Mouse (Mus musculus) inflammation-experienced regulatory T-cells, adult 6 months (primary cell): ENCODE results near the gene Wdpcp. TPM values are rescaled to one million over a fixed set of nuclear protein-coding genes. Genes with fewer than 3 reads are reported as not detected.
"Not testable (repeated sequence)": the region's sequence is repeated elsewhere in the genome, so short reads cannot be mapped to it uniquely, and the experiment has no call there.

Source experiments
- ATAC-seq: one replicate; pipeline ENCODE4 v1.8.0; 2017
- polyA plus RNA-seq, 3 experiments: library from polyadenylated mRNA; unstranded; fragments of 100-300 nt; shearing (Covaris generic); gene quantifications; one replicate each; pipeline ENCODE4 v1.2.1; 2017

Wdpcp gene
- 1 to 10 TPM in 1 of 3 experiments, under 1 TPM in 2; 0.20 to 2.2 (median 0.25) TPM for polyA plus RNA-seq

DNA sequence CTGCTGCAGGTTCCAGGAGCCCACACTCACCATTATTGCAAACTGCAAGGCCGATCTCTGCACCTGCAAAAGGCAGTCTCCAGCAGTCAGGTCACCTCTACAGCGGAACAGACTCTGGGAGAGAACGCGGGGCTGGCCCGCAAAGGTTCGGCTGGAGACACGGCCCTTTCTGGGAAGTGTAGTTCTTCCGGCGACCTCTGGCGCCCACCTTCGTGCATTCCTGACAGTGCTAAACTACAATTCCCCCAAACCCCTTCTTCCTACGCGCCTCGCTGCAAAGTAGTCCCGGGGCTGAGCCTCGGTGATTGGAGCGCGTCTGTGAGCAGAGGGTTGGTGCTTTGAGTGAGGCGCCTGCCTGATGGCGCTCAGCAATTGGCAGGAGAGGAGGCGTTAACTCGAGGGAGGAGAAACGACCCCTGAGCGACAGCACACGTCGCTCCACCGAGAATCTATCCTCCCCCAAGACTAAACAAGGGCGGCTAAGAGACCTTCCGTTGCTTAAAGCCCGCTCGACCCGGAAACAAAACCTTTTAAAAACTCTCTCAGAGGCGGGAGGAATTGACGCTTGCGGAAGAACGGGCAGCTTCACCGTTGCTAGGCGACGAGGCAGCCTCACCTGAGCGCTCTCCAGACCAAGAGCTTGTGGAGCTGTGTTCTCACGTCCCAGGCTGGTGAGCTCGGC lies at the start of gene Wdpcp, which contains the start of gene Mdh1:
TSS of gene Wdpcp (plus strand) at position 536 of the 682 bp plus-strand sequence.
TSS of gene Mdh1 (minus strand) at position 668 of the 682 bp plus-strand sequence.
- ATAC-seq: peak; percentile 92

DNA sequence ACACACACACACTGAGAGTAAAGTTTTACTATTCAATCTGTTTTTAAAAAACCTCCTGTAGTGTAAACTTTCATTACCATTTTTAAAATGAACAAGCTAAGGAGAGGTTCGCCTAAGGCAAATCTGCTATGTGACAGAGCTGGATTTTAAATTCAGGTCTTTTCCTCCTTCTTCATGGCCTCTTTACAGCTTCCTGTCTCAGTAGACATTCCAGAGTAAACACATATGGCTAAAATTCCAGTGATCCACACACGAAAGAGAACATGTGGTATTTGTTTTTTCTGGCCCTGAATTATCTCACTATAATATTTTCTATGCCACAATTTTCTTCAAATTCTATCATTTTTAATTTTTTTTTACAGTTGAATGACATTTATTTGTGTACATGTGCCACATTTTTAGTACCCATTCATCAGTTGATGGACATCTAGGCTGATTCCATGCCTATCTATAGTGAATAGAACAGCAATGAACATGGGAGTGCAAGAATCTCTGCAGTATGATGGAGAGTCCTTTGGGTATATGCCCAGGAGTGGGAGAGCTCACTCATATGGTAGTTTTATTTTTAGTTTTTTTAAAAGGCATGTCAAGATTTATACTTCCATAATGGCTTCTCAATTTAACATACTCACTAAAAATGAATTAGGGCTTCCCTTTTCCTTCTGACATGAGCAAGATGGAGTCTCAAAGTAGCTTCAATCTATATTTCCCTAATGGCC lies 43.2 kb upstream of the Wdpcp start:
- ATAC-seq: no peak

DNA sequence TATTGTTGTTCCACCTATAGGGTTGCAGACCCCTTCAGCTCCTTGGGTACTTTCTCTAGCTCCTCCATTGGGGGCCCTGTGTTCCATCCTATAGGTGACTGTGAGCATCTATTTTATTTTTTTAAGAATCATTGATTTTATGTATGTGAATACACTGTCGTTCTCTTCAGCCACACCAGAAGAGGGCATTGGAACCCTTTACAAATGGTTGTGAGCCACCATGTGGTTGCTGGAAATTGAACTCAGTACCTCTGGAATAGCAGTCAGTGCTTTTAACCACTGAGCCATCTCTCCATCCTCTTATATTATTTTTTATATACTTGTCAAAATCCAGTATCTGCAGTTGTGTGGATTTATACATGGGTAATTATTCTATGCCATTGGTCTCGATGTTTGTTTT lies 41.2 kb upstream of the Wdpcp start:
- ATAC-seq: not testable (repeated sequence)

DNA sequence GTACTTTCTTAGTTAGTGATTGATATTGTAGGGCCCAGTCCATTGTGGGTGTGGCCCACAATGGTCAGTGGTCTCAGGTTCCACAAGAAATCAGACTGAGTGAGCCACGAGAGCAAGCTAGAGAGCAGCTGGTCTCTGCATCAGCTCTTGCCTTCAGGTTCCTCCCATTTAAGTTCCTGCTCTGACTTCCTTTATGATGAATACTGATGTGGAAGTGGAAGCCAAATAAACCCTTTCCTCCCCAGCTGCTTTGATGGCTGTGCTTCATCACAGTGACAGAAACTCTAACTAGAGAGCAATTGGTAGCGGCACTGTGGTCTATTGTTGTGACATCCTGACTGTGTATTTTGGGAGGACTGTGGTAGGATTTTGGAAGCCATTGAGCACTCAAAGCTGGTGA lies 32.0 kb upstream of the Wdpcp start:
- no peak for ATAC-seq

DNA sequence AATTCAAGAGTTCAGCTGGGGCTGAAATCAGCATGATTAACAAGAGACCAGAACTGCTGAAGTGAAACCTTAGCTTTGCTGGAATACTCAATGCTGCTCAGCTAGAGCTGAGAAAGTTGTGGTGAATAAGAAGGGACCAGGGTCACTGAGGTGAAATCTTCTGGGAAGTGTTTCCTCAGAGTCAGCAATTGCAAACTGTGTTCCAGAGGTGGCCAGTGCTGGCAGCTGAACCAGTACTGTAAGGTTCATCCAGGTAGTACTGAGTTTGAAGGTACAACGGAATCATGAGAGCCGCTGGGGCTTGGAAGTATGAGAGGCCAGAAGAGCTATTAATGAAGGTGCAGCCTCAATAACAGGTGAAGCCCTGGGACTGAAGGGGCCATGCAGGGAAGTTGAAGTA lies 31.4 kb upstream of the Wdpcp start:
- ATAC-seq: no peak

DNA sequence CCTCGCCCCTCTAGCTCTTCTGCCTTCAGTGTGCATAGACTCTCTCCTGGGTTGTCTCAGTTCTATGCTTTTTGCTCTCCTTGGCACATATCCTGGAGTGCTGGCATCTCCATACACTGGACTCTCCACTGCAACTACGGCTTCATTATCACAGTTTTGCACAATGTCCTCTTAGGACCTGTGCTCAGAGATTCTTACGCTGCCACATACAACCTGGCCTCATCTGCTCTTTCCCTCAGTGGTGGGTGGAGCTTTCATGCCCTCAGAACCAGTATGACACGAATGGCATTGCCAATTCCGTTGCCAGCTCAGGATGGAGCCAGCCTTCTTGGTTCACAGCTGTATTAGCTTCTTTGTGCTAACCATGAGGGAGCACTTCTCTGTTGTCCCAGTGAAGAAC lies 29.3 kb upstream of the Wdpcp start:
- no peak for ATAC-seq

DNA sequence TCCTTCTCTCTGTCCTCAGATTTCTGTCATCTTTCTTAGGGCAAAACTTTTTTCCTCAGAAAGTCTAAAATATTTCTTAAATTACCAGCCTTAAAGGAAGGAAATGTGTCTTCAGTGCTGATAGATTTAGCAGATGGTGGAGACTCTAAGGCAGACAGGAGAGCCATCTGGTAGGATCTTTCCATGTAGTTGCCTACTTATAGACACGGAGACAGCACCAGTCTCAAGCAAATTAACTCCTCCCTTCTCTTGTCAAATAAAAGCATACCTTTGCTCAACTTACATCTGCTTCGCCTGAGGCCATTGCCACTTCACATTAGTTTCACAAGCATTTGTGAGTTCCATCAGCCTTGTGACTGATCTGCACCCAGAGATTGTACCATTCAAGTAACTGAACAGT lies 27.0 kb upstream of the Wdpcp start:
- no peak for ATAC-seq

DNA sequence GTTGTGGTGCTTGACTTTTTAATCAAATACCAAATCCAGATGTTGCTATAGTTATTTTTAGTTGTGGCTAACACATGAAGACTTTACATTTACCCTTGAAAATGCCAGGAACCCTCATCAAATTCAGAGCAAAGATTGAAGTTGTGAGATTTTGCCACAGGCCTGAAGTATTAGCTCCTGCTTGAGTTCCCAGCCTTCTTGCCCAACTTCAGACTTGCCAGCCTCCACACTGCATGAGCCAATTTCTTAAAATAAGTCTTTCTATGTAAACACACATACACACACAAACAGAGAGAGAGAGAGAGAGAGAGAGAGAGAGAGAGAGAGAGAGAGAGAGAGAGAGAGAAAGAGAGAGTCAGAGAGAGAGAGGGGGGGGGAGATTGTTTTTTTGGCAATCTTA lies 26.1 kb upstream of the Wdpcp start:
- ATAC-seq: no peak

DNA sequence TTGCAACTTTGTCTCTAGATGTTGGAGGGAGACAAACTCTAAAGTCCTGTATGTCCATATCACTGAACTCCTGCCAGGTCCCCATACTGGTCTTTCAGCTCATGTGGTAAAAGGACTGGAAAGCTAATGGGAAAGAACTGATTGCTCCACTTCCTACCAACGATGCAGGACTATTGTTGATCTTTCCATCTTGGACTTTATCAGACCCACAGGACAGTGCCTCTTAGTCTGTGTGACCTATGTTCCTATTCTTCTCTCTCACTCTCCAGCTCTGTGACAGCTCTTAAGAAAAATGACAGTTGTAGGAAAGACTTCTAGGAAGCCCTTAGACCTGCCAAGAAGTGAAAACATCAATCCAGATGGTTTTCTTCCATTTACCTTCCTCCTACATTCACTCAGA lies 25.4 kb upstream of the Wdpcp start:
- ATAC-seq: no peak

DNA sequence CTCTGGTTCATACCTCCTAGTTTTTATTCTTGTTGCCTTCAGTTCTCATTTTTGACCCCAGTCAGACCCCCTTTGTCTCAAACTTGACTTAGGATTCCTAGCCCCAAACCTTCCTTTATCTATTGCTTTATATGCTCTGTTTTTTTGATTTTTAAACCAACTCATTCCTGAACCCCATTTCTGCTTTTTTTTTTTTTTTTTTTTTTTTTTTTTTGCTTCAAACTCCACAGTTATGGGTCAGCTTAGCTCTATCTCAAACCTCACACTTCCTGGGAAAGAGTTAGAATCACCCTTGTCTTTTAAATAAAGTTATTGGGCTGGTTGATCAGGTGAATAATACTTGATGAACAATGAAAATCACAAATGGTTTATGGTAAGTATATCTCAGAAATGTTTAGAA lies 24.5 kb upstream of the Wdpcp start:
- no peak for ATAC-seq

DNA sequence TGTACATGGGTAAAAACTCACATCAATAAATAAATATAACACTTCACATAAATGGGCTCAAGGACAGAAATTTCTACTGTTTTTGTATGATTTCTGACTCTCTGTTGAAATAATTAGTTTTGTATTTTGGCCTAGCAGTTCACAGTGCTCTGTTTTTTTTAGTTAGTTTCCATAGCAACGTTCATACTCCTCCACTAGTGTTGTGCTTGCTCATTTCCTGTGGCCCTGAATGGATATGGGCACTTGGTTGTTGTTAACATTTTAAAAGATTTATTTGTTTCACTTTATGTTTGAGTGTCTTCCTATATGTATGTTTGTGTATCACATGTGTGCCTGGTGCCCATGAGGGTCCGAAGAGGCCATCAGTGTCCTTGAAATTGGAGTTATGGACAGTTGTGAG lies 23.0 kb upstream of the Wdpcp start:
- ATAC-seq: peak; percentile 88

DNA sequence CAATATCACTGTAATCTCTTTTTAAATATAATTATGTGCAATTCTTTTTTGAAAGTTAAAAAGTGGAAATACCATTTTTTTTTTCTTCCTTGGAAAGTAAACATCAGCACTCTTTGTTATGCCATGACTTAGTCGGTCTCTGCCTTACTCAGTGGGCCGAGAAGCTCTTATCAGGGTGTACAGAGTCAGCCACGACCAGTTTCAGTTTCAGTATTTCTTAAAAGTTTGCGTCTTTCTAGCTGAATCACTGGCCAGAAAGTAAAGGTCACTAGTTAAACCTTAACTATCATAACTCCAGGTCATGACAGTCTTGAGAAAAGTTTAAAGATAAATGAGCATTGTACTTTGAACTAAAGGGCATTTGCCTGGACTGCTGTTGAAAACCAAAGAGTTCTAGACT lies 22.3 kb upstream of the Wdpcp start:
- peak; percentile 60 for ATAC-seq

DNA sequence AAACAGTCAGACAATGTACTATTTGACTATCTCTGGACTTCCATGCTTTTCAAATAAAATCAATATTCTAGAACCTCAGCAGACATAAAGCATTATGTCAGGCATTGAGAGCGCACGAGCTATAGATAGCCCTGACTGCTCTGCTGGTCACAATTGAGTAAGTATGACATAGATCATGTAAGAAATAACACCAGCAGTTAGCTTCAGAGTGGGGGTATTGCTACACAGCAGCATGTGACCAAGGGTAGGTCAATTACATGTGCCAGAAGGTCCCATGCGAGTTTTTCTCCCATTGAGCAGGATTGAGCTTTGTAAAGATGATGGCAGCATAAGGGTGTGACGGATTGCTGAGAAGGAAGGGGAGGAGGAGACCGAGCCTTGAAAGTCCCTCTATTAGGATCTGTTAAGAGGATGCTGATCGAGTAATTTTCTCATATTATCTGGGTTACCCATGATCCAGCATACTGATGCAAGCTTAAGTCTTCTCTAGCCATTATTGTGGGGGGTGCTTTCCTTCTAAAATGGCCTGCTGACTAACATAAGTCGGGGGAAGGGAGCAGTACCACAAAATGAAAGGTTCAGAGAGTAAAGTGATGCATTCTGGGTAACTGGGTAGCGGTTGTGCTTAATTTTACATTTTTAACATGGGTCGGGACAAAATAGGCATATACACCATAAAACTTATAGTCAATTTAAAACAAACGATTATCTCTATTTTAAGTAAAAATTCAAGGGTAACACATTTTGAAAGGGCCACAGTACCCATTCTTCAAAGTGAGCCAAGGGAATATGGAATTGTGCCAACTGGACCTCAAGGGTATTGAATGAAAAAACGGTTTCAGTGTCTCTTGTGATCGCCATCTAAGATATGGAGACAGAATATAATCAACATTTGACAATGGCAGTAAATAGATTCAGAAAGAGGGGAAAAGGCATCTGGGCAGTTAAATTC lies 21.5 kb upstream of the Wdpcp start:
- no peak for ATAC-seq

DNA sequence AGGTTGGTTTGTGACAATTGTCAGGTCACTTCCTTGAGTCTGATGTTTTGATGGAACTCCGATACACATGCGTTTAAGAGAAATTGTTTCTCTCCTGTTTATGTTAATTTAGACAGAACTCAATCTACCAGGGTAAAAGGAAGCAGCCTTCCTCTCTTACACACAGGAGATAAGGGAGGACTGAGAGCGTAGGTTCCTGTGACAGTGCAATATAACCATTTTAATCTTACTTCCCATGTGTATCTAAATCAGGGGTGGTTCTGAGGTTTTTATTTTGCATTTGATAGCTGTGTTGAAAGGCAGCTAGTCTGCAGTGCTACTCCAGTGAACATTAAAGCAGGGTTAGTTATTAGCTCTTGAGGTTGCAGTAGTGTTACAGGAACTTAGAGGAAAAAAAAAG lies 20.0 kb upstream of the Wdpcp start:
- ATAC-seq: no peak

DNA sequence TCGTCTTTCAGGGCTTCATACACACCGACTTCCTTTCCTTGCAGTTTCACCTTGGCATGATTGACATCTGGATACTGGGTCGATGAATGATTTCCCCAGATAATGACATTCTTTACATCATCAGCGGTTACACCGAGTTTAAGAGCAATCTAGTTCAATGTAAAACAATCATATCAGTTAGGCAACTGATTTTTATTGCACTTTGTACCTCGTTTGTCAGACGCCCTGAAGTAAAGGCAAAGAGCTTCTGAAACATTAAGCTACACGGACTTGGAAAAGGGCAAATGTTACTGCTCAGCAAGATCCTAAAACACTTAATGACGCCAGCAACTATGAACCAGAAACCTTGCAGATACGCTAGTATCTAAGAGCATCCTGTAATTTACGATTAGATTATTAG lies 12.3 kb upstream of the Wdpcp start:
- no peak for ATAC-seq

DNA sequence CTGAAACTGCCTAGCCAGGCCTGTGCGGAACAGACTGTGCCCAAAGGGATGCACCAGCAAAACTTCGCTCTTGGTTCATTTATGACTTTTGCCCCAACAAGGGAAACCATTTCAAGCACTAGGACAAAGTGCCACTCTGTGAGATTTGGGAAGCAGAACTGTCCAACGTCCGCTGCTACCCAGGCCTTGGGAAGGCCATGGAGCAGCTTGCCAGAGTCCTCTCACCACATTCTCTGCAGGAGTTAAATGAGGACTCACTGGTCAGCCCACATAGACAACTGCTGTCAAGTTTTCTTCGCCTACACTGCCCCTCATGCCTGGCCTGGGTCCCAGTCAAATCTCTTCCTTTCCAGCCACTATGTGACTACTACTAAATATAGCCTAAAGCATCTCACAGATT lies 10.7 kb upstream of the Wdpcp start:
- no peak for ATAC-seq

DNA sequence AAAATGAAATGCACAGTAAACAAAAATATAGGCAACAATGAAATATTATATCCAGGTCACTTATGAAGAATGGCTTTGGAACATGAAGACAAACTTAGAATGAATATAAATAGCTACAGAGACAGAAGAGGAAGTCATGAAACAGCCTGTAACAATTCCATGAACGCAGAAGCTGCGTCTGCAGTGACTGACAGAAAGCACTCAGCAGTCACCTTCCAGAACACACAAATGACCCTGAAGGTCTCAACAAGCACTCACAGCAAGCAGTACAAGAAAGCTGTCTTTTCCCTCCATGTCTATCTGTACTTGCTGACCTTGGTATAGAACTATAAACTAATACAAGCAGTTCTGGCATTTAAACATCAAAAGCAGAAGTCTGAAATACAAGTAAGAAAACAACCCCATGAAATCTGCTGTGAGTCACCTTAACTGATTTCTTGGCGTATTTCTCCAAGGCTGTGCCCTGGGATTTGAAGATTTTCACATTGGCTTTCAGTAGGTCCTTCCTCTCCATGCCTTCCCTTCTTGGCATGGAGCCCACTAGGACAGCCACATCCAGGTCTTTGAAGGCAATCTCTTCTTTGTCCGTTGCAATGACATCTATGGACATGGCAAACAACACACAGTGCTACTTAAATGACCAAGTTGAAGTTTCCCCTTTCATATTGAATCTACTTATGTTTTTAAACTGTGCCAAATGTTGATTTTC lies 8.3 kb upstream of the Wdpcp start:
- ATAC-seq: no peak

DNA sequence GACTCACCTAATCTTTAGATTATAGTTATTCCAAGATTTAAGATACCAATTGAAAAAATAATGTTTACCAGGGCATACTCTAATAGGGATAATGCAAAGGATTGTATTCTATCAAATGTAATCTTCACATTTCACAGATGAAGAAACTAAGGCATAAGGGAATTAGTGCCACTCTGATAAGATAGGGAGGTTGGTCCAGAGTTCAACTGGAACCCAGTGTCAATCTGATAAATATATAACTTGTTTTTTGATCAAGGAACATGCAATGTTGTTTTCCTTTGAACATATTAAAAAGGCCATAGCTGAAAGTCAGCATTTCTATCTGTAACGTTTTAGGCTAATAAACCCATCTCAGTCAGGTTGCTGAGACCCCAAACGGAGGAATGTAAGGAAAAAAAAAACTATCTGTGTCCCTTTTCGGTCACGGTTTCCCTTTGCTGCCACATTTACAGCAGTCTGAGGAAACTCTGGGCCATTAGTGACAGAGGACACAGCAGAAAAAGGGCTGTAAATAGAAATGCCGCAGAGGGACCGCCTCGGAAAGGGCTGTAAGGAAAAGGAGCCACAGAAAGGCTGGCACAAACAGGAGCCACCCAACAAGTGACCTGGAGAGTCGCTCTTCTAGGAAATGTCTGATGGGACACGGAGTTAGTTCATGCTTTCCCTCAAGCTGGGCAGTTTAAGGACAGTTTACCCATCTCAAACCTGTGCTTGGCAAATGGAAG lies 7.2 kb upstream of the Wdpcp start:
- no peak for ATAC-seq

DNA sequence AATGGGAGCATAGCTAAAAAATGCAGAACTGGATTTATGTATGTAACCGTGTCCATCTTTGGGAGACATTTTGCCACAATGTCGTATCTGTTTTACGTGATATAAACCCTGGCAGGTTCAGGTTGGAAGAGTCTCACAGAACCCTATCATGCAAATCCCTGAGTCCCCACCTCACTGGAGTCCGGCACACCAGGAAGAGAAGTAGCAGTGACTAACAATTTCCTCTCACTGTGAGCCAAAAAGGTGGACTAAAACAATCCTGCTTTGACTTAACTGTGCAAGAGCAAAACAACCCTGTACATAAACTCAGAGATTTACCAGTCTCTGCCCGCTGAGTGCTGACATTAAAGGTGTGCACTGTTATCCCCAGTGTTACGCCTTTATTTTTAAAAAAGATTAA lies 5.1 kb upstream of the Wdpcp start:
- ATAC-seq: no peak

DNA sequence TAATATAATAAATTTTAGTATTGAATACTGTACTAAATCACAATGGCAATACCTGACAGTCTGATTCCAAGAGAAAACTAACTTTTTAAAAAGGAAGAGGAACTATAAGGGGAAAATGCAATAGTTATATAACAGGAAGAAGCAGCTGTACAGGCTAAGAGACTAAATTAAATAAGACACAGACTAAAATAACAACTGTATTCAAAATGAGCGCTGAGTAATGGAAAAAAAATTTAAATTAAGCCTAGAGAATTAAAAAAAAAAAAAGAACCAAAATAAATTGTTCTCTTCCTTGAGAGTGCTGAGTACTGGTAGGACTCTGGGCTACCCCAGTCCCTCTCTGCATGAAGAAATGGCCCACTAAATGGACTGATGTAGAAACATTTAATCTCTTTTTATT lies 4.3 kb upstream of the Wdpcp start:
- ATAC-seq: no peak

DNA sequence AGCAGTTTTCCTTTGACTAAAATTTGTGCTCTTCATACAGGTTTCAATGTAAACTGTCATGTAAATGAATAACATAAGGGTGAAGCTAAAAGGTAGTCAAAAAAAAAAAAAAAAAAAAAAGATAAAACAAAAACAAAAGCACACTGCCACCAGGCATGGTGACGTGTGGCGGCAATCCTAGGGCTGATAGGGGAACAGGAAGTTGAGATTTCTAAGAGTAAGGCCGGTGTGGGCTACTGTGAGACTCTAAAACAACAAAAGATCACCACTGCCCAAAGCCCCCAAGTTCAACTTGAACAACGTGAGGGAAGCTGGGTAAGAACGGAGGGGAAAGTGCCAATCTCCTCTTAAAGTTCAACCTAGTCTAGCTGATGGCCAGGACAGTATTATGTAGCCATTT lies 3.0 kb upstream of the Wdpcp start:
- no peak for ATAC-seq
